Mouse (Mus musculus) B cell, adult 2 months (primary cell): ENCODE measurements around the gene Mogs.
A peak's percentile ranks its signal among the peaks of the same experiment; 100 is the strongest.

Experiments
- DNase-seq, 2 experiments: peaks; one replicate each; pipeline ENCODE4 v3.0.0; 2022

Gene Mogs

GRCm38 (mm10) chr6:83122961-83123360, 7.7 kb downstream of the Mogs start:
- DNase-seq: no peak

- DNase-seq: peak; percentile 94 to 95
Measured at GRCm38 (mm10) chr6:83124851-83125312, 9.6 kb downstream of the Mogs start.

- no peak for DNase-seq
Measured at GRCm38 (mm10) chr6:83125331-83125730, 10.0 kb downstream of the Mogs start, which contains the start of gene Ino80b. Ino80b (minus strand) TSS chr6:83125431.

GRCm38 (mm10) chr6:83127419-83127818, 12.1 kb downstream of the Mogs start:
- DNase-seq: no peak

- DNase-seq: no peak
Measured at GRCm38 (mm10) chr6:83131469-83132034, 16.3 kb downstream of the Mogs start.

- no peak for DNase-seq
Measured at GRCm38 (mm10) chr6:83132176-83132919, 17.1 kb downstream of the Mogs start.

GRCm38 (mm10) chr6:83134226-83134625, 18.9 kb downstream of the Mogs start:
- no peak for DNase-seq

GRCm38 (mm10) chr6:83134951-83135513, 19.7 kb downstream of the Mogs start, which contains the start of gene Rtkn:
Rtkn (plus strand) TSS chr6:83135463.
- no peak for DNase-seq

GRCm38 (mm10) chr6:83135571-83136161, 20.4 kb downstream of the Mogs start:
- no peak for DNase-seq

- DNase-seq: no peak
Measured at GRCm38 (mm10) chr6:83136291-83136880, 21.1 kb downstream of the Mogs start.

GRCm38 (mm10) chr6:83136881-83137575, 21.7 kb downstream of the Mogs start:
- DNase-seq: no peak

- DNase-seq: no peak
Measured at GRCm38 (mm10) chr6:83137576-83137950, 22.3 kb downstream of the Mogs start.

GRCm38 (mm10) chr6:83138056-83138455, 22.8 kb downstream of the Mogs start:
- DNase-seq: no peak

- no peak for DNase-seq
Measured at GRCm38 (mm10) chr6:83140044-83140443, 24.7 kb downstream of the Mogs start.

GRCm38 (mm10) chr6:83141636-83142035, 26.3 kb downstream of the Mogs start:
- DNase-seq: no peak

GRCm38 (mm10) chr6:83142211-83142731, 27.0 kb downstream of the Mogs start:
- no peak for DNase-seq

- DNase-seq: no peak
Measured at GRCm38 (mm10) chr6:83142886-83143285, 27.6 kb downstream of the Mogs start.

- DNase-seq: no peak
Measured at GRCm38 (mm10) chr6:83145209-83145608, 29.9 kb downstream of the Mogs start.

- DNase-seq: no peak
Measured at GRCm38 (mm10) chr6:83145805-83146204, 30.5 kb downstream of the Mogs start.

GRCm38 (mm10) chr6:83147280-83147679, 32.0 kb downstream of the Mogs start:
- DNase-seq: no peak

- no peak for DNase-seq
Measured at GRCm38 (mm10) chr6:83151721-83152120, 36.4 kb downstream of the Mogs start.

GRCm38 (mm10) chr6:83153038-83153437, 37.7 kb downstream of the Mogs start:
- DNase-seq: no peak
